In the genomic region with DNA sequence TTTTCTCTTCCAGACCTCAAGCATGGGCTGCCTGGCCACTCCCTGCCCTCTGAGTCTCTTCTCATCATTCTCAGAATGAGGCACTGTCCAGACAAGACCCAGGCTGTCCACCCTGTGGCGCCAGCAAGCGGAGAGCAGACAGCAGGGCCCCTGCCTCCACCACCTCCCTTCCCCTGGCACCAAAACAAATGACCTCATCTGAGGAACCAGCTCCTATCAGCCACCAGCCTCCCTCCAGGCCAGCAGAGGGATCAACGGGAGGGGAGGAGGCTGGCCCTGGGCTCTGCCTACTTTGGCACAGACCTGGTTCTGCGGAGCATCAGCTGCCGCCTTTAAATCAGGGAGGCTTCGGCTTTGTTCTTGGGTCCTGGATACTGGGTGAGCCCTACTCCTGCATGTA, we compare ENCODE assay signal across 9 mouse cellular contexts. TPM values are rescaled to one million over a fixed set of nuclear protein-coding genes. Genes with fewer than 3 reads are reported as not detected.
A peak's percentile ranks its signal among the peaks of the same experiment; 100 is the strongest.
DNase-seq lines count a peak whose midpoint lies in the region; ATAC-seq lines count a peak whose summit lies in the region.
"Had no signal": no experiment of that assay in that cellular context is flagged by ENCODE, and none has a peak within 500 bp of the region (broad histone marks: within the 10 kb centered on the region; RNA-seq: fewer than 3 reads in every experiment).

No protein-coding gene starts in this region.

- no peak overlapping the region for H3K4me2 ChIP-seq in embryonic facial prominence, embryonic 15.5 days (replicated peaks)
- H3K4me2 ChIP-seq in heart, embryonic 16.5 days (ENCODE audit: low read depth, low read length): peak overlapping the region; percentile 31; the same call in 1 of the 2 replicates

- H3K36me3 ChIP-seq in embryonic facial prominence, embryonic 15.5 days: no peaks in the 10 kb centered on the region
- H3K36me3 ChIP-seq in heart, embryonic 16.5 days (ENCODE audit: control insufficient read depth, insufficient read depth): no peaks in the 10 kb centered on the region

- H3K4me1 ChIP-seq in embryonic facial prominence, embryonic 15.5 days: no peaks in the 10 kb centered on the region
- peaks cover 12% of the 10 kb centered on the region for H3K4me1 ChIP-seq in heart, embryonic 16.5 days (ENCODE audit: control insufficient read depth, insufficient read depth, low read length)

- ATAC-seq in frontal cortex, adult (ENCODE audit: low TSS enrichment): peak; percentile 73
- peak; percentile 51 for ATAC-seq in embryonic facial prominence, embryonic 15.5 days (ENCODE audit: insufficient number of reproducible peaks, low FRiP score, low TSS enrichment, low read depth)
- peak; percentile 97 for ATAC-seq in heart, embryonic 16.5 days (replicated peaks; ENCODE audit: extremely low read depth, insufficient read depth, low FRiP score)

- WGBS in embryonic facial prominence, embryonic 15.5 days: 27% methylated on average over 6 of the region's 6 CpGs
- WGBS in heart, embryonic 16.5 days: 10% methylated on average over 6 of the region's 6 CpGs

- no peak overlapping the region for H3K4me3 ChIP-seq in embryonic facial prominence, embryonic 15.5 days (replicated peaks)
- H3K4me3 ChIP-seq in heart, embryonic 16.5 days (ENCODE audit: low read length): no peak overlapping the region

- no peaks in the 10 kb centered on the region for H3K27me3 ChIP-seq in embryonic facial prominence, embryonic 15.5 days
- no peaks in the 10 kb centered on the region for H3K27me3 ChIP-seq in heart, embryonic 16.5 days (ENCODE audit: control insufficient read depth, insufficient read depth, low read length)

- no peak for DNase-seq in frontal cortex, postnatal 14 days (ENCODE audit: low spot score in 2 of 2)
- peak; percentile 67 for DNase-seq in adrenal gland, postnatal 25 days
- peak; percentile 30 to 40 for DNase-seq in layer of hippocampus, postnatal 36 days
- peak; percentile 21 for DNase-seq in neural tube, embryonic 10.5 days (ENCODE audit: extremely low spot score, low spot score)
- no peak for DNase-seq in c-Kit-positive CD71-positive TER-119-positive erythroid progenitor cells, embryonic 14.5 days (ENCODE audit: low spot score)

- H3K9me3 ChIP-seq in embryonic facial prominence, embryonic 15.5 days (replicated peaks): no peaks in the 10 kb centered on the region
- no peaks in the 10 kb centered on the region for H3K9me3 ChIP-seq in heart, embryonic 16.5 days (replicated peaks; ENCODE audit: control insufficient read depth, low read length)

- H3K27ac ChIP-seq in embryonic facial prominence, embryonic 15.5 days (replicated peaks): no peak overlapping the region
- H3K27ac ChIP-seq in heart, embryonic 16.5 days (ENCODE audit: low read length): peak overlapping the region; percentile 82

- H3K9ac ChIP-seq in embryonic facial prominence, embryonic 15.5 days: no peak overlapping the region
- H3K9ac ChIP-seq in heart, embryonic 16.5 days (ENCODE audit: low read length): peak overlapping the region; percentile 43; the same call in 1 of the 2 replicates

RNA-seq across cellular contexts. Expression of gene Defb30, which starts 5.0 kb away (rescaled TPM):
- total RNA-seq in adrenal gland, postnatal 25 days (2021): not detected in 2 replicates
- polyA plus RNA-seq in embryonic facial prominence, embryonic 15.5 days (2015; fragmentation: Nextera tagmentation; extraction: Ambion mirVana): not detected in 2 replicates
- not detected in 2 replicates for polyA plus RNA-seq in heart, embryonic 16.5 days (2015; fragmentation: Nextera tagmentation; extraction: Ambion mirVana)
- not detected for total RNA-seq in layer of hippocampus, postnatal 36 days (2021)

RNA-seq across cellular contexts. Expression of gene Defb42, which starts 7.9 kb away (rescaled TPM):
- 0.61 TPM in 1 of 2 replicates, not detected in the other for total RNA-seq in adrenal gland, postnatal 25 days (2021)
- not detected in 2 replicates for polyA plus RNA-seq in embryonic facial prominence, embryonic 15.5 days (2015; fragmentation: Nextera tagmentation; extraction: Ambion mirVana)
- 1.2 and 2.2 TPM in 2 replicates for polyA plus RNA-seq in heart, embryonic 16.5 days (2015; fragmentation: Nextera tagmentation; extraction: Ambion mirVana)
- total RNA-seq in layer of hippocampus, postnatal 36 days (2021): not detected

RNA-seq across cellular contexts. Expression of gene Defb43, which starts 43.2 kb away (rescaled TPM):
- total RNA-seq in adrenal gland, postnatal 25 days (2021): not detected in 2 replicates
- polyA plus RNA-seq in embryonic facial prominence, embryonic 15.5 days (2015; fragmentation: Nextera tagmentation; extraction: Ambion mirVana): not detected in 2 replicates
- not detected in 2 replicates for polyA plus RNA-seq in heart, embryonic 16.5 days (2015; fragmentation: Nextera tagmentation; extraction: Ambion mirVana)
- total RNA-seq in layer of hippocampus, postnatal 36 days (2021): not detected
- polyA plus RNA-seq: cortical plate, adult 2 months had no signal

RNA-seq across cellular contexts. Expression of gene Defb47, which starts 56.9 kb away (rescaled TPM):
- not detected in 2 replicates for total RNA-seq in adrenal gland, postnatal 25 days (2021)
- polyA plus RNA-seq in embryonic facial prominence, embryonic 15.5 days (2015; fragmentation: Nextera tagmentation; extraction: Ambion mirVana): not detected in 2 replicates
- polyA plus RNA-seq in heart, embryonic 16.5 days (2015; fragmentation: Nextera tagmentation; extraction: Ambion mirVana): not detected in 2 replicates
- not detected for total RNA-seq in layer of hippocampus, postnatal 36 days (2021)
- polyA plus RNA-seq: cortical plate, adult 2 months had no signal

Comparison
In these comparisons a context has a peak if more than half of its experiments do, and no peak if none do; other contexts are left out.
1. DNase-seq: peak in adrenal gland, postnatal 25 days (single experiment), layer of hippocampus, postnatal 36 days (2 of 2) and neural tube, embryonic 10.5 days (single experiment); none in frontal cortex, postnatal 14 days (0 of 2) and c-Kit-positive CD71-positive TER-119-positive erythroid progenitor cells, embryonic 14.5 days (single experiment).
2. Peak in every context shown above with its lines, with median percentiles within 50 percentile points of each other: ATAC-seq.